Mouse (Mus musculus) E14TG2a.4 (cell line): ENCODE results near the gene Ern1.

Source experiments
- CTCF ChIP-seq: conservative IDR thresholded peaks from 2 replicates; pipeline ENCODE4 v1.5.1; 2014; ENCODE audit warnings: low read length
- NANOG ChIP-seq: IDR thresholded peaks from 2 replicates; pipeline ENCODE4 v1.6.1; 2014; ENCODE audit warnings: borderline replicate concordance, low read length, mixed read lengths
- POU5F1 ChIP-seq: IDR thresholded peaks from 2 replicates; pipeline ENCODE4 v1.6.1; 2014; ENCODE audit warnings: low read length, borderline replicate concordance

- TF ChIP-seq CTCF (no peak), POU5F1 (no peak), NANOG (no peak)
Observed at GRCm38 (mm10) chr11:106458540-106458939, 29.1 kb downstream of the Ern1 start.
